Mouse (Mus musculus) cerebellum, postnatal 14 days (tissue): ENCODE measurements at regions not wholly inside any gene's neighbourhood (a gene's known extent, or its start where the extent isn't known, plus 50 kb on each side); places are given as distances from the start of the nearest gene placed in this dataset.

Experiments
- DNase-seq, 2 experiments: peaks; one replicate each; pipeline ENCODE4 v3.0.0; 2021; ENCODE audit warnings: mixed read lengths in 2 of 2

DNA sequence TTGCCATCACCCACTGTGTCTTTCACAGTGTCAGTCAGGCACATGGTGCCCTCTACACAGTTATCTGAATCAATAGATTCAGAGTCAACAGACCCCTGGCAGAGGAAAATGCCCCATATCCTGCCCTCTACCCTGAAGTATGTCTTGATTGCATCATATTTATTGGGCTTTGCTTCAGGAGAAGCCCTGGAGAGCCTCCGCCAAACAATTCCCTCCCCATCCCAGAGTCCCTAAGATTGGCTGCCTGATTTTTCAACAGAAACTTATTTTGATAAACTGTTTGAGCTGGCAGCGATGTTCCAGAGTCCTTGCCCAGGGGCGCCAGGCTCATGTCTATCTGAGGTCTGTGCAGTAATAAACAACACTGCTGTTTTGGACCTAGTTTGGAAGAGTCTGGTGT lies 117.2 kb upstream of the Dusp10 start:
- DNase-seq = no peak

DNA sequence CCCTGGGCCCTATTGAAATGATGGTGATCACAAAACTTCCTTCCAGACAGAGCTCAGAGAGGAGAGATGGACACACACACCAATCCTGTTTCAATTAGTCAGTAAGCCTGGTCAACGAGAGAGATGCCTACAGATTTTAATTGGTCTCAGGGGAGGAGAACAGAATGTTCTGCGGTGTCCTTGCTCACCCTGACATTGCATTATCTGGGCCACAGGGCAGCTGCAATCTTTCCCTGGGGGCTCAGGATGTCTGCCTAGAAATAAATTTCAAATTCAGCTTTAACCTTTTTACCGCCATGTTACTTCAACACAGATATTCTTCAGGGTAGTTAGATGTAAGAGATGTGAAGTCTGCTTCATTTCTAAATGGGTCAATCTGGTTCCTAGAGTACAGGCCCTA lies 115.0 kb upstream of the Dusp10 start:
- DNase-seq = no peak

DNA sequence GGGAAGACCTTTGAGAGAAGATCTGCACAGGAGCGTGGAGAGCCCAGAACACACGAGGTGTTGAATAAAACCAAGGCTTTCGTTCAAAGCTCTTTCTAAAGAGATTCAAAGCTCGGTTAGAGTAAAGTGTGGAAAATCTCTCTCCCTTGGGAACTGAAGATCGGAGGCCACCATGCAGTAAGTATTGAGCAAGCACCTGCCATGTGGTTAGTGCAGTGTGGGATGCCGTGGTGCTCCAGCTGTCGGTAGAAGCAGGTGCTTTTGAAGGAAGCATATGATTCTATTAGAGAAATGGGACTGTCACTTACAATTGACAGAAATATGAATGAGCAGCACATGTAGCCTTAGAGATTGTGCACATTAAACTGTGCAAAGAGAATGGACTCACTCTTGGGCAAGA lies 108.5 kb upstream of the Dusp10 start:
- DNase-seq = no peak

DNA sequence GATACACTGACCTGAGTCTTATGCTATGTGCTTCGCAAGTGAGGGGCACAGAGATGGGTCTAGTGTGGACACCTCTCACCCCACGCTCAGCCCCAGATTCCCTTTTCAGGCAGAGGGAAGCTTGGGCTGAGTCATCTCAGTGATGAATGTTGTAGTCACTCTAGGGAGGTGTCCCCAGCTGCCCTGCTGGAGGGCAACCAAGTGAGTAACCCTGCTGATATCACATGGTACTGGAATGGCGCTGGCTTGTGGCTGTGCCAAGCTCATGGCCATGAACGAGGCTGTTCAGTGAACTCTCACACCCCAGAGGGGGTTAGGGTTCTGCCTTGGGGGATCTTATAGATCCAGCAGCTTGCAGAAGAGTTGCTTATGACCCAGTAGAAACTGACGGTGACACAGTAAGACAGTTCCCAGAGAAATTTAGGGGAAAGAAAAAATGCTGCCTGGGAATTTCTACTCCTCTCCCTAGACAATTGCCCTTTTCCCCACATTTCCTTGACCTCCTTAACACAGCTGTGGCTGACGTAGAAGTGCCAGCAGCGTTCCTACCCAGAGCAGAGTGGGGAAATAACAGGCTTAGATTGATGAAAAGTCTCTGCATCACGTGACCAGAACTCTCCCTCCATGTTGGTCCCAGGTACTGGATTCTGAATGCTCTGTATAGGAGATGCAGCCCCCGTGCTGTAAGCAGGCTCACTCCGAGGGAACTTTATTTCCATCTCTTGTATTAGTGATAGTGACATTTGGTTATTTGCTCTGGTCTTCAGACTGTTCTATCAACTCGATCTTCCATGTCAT lies 107.6 kb upstream of the Dusp10 start:
- DNase-seq = peak in 1 of 2 experiments; percentile 13

- no peak for DNase-seq
Measured at GRCm38 (mm10) chr1:183917656-183918055, 95.4 kb upstream of the Dusp10 start.

DNA sequence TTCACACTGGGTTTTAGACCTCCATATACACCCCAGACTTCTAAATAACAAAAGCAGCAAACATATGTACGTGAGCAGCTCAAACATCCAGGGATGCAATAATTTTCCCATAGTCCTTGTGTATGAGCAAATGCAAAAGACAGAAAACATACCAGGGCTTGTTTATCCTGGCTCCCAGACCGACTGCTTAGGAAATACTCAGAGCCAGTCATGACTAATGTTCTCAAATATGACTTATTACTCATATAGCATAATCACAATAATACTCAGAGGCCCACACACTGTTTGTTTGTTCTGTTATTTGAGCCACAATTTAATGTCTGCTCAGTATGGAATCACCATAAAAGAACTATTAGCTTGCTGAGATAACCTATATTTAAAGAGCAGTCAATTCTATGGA lies 91.8 kb upstream of the Dusp10 start:
- no peak for DNase-seq

GRCm38 (mm10) chr1:183928539-183928938 lies 84.6 kb upstream of the Dusp10 start:
- DNase-seq = peak in 1 of 2 experiments; percentile 2

DNA sequence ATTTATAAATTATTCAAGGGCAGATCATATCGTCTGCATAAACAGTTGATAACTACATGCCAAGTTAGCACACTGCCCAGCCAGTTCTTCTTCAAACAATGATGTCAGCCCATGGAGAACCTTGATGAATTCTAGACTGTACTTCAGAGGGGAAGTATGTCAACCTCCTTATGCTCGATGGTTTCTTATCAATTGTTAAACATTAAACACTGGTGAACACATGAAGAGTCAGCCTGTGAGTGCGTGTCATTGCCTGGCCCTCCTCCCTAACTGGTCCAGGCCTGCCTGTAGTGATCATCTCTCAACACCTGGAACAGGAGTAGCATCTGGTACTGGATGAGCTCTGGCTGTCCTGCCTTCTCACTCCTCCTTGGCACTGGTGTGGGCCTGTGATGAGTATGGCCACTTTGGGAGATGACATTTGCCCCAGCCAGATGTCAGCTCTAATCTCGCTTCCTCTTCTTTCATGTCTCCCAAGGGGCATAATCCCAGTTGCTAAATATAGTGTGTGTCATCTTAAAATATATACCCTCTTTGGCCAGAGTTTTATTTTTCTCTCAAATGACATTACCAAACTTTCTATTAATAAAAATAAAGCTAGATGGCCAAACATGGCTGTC lies 82.6 kb upstream of the Dusp10 start:
- no peak for DNase-seq

DNA sequence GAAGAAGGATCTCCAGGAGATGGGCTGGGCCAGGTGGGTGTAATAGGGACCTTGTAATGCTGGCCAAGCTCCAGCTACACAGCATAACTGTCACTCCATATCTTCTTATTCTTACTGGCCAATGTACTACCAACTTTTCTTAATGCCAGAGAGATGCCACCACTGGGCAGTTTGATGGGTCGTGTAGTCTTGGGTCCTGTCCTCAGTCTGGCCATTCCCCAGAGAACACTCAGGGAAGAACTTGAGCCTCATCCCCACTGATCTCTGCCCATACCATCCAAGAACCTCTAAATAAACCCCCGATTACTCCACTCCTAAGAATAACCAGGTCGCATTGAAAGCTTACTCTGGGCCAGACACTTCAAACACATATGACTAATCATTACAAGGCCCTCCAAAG lies 82.0 kb upstream of the Dusp10 start:
- DNase-seq = no peak

GRCm38 (mm10) chr1:183933845-183934244 lies 79.3 kb upstream of the Dusp10 start:
- DNase-seq = no peak

DNA sequence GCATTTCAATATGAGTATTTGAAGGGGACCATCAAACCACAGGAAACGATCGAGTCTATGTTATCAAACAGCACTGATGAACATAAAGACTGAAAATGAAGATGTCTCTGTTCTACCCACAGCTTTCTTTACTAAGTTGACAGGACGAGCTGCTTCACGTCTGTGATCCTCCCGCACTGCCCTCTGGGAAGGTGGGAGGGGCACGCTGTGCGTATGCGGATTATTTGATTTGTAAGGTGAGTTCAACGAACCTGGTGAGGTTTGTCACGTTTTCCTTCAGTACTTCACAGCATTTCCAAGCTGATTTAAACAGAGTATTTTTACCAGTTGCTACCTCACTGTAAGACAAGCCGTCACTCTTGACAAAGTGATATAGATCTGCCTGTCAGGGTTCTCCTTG lies 75.9 kb upstream of the Dusp10 start:
- no peak for DNase-seq

- DNase-seq = no peak
Measured at GRCm38 (mm10) chr1:183938361-183938760, 74.7 kb upstream of the Dusp10 start.

DNA sequence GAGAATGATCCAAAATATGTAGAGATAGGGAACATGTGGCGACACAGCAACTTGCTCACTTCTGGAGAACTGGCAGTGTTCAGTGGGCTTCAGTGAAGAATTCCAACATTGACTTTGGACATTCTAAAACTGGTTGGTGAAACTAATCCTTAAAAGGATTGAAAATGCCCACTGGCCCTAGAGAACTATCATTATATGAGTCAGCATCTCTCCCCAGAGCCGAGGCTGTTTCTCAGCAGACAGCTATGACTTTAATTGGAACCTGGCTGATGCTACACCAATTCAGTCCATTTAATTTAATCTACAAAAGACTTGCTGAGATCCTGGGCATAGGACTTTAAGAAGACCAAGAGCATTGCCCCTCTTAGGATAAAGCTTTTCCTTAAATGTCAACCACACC lies 72.4 kb upstream of the Dusp10 start:
- DNase-seq = no peak

GRCm38 (mm10) chr1:183946241-183946640 lies 66.9 kb upstream of the Dusp10 start:
- no peak for DNase-seq

- peak; percentile 16 to 20 for DNase-seq
Measured at GRCm38 (mm10) chr1:183947066-183947465, 66.0 kb upstream of the Dusp10 start.

DNA sequence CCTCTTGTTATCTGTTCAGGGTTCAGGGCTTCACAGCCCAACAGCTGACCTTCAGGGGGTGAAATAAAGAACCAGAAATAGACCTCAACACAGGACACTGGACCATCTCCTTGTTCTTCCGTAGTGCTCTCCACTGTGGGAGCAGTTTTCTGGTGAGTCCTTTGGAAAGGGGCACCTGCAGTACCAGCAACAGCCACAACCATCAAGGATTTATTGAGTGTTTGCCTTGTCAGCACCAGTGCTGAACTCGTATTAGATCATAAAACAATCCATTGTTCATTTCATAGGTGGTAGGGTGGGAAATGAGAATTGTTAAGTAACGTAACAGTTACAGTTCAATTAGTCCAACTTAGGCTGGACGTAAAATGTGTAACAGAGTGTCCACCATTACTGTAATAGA lies 63.9 kb upstream of the Dusp10 start:
- no peak for DNase-seq

DNA sequence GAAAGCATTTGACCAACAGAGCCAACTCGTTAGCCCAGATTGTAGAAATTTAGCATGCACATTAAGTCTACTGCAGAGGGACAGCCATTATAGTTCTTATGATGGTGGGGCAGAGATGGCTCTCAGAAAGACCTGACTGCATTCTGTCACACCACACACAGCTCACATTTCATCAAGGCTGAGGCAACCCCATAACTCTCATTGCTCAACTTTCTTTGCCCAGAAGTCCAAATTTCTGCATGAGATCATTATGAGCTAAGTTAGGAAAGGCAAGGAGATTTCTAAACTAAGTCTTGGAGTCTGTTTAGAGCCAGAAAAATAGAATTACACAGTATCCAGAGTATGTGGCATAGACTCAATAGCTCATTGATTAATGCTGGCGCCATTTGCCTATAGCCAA lies 59.0 kb upstream of the Dusp10 start:
- DNase-seq = no peak

DNA sequence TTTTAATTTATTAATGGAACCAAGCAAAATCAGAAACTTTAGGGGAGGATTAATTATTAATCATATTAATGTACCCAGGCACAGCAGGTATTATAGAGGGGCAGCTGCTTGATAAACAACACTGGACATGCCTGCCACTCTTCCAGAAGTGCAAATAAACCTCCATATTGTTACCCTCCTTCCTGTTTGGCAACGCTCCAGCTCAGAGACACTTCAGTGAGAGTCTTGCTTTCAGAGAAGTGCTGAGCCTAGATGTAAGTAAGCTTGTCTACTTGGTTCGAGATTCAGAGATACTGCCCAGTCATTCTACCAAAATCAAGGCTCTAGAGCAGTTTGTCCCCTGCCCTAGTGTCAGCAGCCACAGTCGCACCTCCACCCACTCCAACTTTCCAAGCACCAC lies 56.7 kb upstream of the Dusp10 start:
- DNase-seq = peak in 1 of 2 experiments; percentile 4

DNA sequence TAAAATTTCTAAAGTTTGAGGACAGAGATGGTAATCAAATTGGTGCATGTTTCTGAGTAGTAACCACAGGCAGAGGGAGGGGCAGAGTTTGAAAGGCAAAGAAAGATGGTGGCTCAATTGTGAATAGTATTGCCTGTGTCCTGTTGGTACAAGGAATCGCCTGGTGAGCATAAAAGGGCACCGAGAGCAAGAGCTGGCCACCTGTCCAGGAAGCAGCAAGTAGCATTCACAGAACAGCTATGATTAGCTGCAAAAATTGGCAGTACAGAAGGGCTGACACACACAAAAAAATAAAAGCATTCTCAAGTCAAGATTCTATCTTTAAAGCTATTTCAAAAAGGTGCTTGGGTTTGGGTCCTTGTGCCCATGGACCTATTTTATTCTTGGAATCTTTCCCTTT lies 51.7 kb upstream of the Dusp10 start:
- DNase-seq = no peak

- DNase-seq = no peak
Measured at GRCm38 (mm10) chr1:183962486-183962885, 50.6 kb upstream of the Dusp10 start.

- peak; percentile 34 to 48 for DNase-seq
Measured at GRCm38 (mm10) chr1:183963286-183963685, 49.8 kb upstream of the Dusp10 start.
